Mouse (Mus musculus) lung, postnatal 14 days (tissue): ENCODE data around the gene Mdfi.

Experiments used
- DNase-seq: peaks from one replicate; pipeline ENCODE4 v3.0.0; 2021

The Mdfi gene

GRCm38 (mm10) chr17:47845609-47846008, 11.1 kb upstream of the Mdfi start:
- no peak for DNase-seq

GRCm38 (mm10) chr17:47843465-47843864, 9.0 kb upstream of the Mdfi start:
- DNase-seq: no peak

- DNase-seq: peak; percentile 84
Observed at GRCm38 (mm10) chr17:47841931-47842623, 7.6 kb upstream of the Mdfi start.

- no peak for DNase-seq
Observed at GRCm38 (mm10) chr17:47841521-47841920, 7.0 kb upstream of the Mdfi start.

GRCm38 (mm10) chr17:47837808-47838207, 3.3 kb upstream of the Mdfi start:
- peak; percentile 50 for DNase-seq

GRCm38 (mm10) chr17:47833628-47834481, 636 bp downstream of the Mdfi start:
- DNase-seq: peak; percentile 18

- peak; percentile 65 for DNase-seq
Observed at GRCm38 (mm10) chr17:47833029-47833627, 1.4 kb downstream of the Mdfi start.

GRCm38 (mm10) chr17:47832501-47833028, 1.9 kb downstream of the Mdfi start:
- DNase-seq: no peak

- no peak for DNase-seq
Observed at GRCm38 (mm10) chr17:47831772-47832171, 2.7 kb downstream of the Mdfi start.

- DNase-seq: no peak
Observed at GRCm38 (mm10) chr17:47831161-47831560, 3.3 kb downstream of the Mdfi start.

GRCm38 (mm10) chr17:47821339-47821738, 13.2 kb downstream of the Mdfi start:
- no peak for DNase-seq

GRCm38 (mm10) chr17:47818038-47818725, 16.3 kb downstream of the Mdfi start:
- DNase-seq: no peak

- no peak for DNase-seq
Observed at GRCm38 (mm10) chr17:47815446-47815845, 19.0 kb downstream of the Mdfi start.

- no peak for DNase-seq
Observed at GRCm38 (mm10) chr17:47814496-47814895, 20.0 kb downstream of the Mdfi start.

- DNase-seq: peak; percentile 39
Observed at GRCm38 (mm10) chr17:47813616-47814015, 20.9 kb downstream of the Mdfi start.

GRCm38 (mm10) chr17:47812200-47812599, 22.3 kb downstream of the Mdfi start:
- no peak for DNase-seq

GRCm38 (mm10) chr17:47811265-47811800, 23.2 kb downstream of the Mdfi start:
- DNase-seq: no peak

GRCm38 (mm10) chr17:47806230-47806629, 28.3 kb downstream of the Mdfi start:
- DNase-seq: peak; percentile 65

GRCm38 (mm10) chr17:47805047-47805835, 29.2 kb downstream of the Mdfi start:
- no peak for DNase-seq

GRCm38 (mm10) chr17:47803662-47804061, 30.8 kb downstream of the Mdfi start:
- no peak for DNase-seq

GRCm38 (mm10) chr17:47802806-47803205, 31.7 kb downstream of the Mdfi start:
- DNase-seq: no peak

GRCm38 (mm10) chr17:47797383-47797782, 37.1 kb downstream of the Mdfi start:
- DNase-seq: no peak
